Mouse (Mus musculus): ENCODE measurements at regions not wholly inside any gene's neighbourhood (a gene's known extent, or its start where the extent isn't known, plus 50 kb on each side); places are given as distances from the start of the nearest gene placed in this dataset.

DNA sequence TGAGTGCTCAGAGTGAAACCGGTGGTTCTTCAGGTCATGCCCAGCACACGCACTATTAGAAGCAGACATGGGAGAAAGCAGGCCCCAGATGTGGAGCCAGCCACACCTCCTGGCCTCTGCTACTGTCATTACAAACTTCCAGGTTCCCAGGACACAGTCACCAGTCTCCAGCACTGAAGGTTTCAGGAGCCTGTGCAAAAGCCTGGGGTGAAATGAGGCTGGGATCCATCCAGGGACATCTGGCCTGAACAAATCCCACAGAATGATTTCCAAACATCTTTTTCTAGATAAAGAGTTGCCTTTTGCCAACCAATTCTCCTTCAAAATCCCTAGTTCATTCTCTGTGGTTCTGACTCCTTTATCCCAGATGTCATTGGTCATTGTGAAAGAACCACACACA is 191.1 kb downstream of the Cxcl12 start:
- Histone ChIP-seq H3K4me1 (no peaks in the 10 kb centered on the region), H3K9me3 (replicated peaks) (no peaks in the 10 kb centered on the region), H3K4me3 (no peak overlapping the region), H3K36me3 (no peaks in the 10 kb centered on the region), H3K27me3 (no peaks in the 10 kb centered on the region), H3K9ac (no peak overlapping the region), H3K4me2 (replicated peaks) (no peak overlapping the region), H3K27ac (no peak overlapping the region)
- WGBS, result 85% methylated on average over 2 of the region's 2 CpGs
- no peak for ATAC-seq (ENCODE audit: low FRiP score)

DNA sequence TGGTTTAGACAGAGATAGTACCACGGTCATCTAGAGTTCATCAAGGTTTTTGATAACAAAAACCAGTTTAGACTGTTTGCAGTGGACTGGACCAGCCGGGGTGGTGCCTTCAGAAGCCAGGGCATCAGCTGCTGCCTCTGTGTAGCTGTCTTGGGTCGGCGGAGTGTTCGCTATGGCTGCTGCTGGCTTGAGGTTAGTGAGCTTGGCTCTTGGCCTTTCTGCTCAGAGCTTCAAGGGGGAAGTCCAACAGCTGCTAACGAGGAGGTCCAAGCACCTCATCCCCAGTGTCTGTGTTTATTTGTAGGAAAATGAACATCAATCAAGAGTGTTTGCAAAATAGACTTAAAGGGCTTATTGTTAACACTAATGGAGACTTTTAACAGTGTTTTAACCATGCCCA is 198.2 kb downstream of the Cxcl12 start:
- H3K9me3 ChIP-seq (replicated peaks), result no peaks in the 10 kb centered on the region
- ATAC-seq (ENCODE audit: low FRiP score), result no peak
- H3K9ac ChIP-seq, result no peak overlapping the region
- H3K36me3 ChIP-seq, result no peaks in the 10 kb centered on the region
- H3K4me1 ChIP-seq, result no peaks in the 10 kb centered on the region
- H3K4me3 ChIP-seq, result no peak overlapping the region
- H3K27me3 ChIP-seq, result no peaks in the 10 kb centered on the region
- no peak overlapping the region for H3K4me2 ChIP-seq (replicated peaks)
- no peak overlapping the region for H3K27ac ChIP-seq
- WGBS, result 91% methylated on average over 6 of the region's 6 CpGs

DNA sequence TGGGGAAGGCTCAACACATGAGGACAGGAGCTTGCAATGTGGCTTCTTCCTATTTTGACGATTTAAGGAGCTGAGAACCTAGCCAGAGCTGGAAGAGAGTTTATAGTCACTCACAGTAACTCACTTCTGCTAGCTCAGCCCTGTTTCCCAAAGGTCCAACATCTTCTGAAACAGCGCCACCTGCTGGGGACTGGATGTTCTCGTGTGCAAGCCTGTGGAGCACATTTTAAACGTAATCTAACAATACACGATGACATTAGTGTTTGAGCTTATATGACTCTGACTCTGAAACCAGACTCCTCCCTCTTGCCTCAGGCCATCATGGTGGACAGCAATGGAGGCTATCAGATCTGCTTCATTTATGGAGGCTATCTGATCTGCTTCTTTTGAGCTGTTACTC is 207.7 kb downstream of the Cxcl12 start:
- peaks cover 6% of the 10 kb centered on the region; the same call in 1 of the 2 replicates for H3K9me3 ChIP-seq (replicated peaks)
- 93% methylated on average over 5 of the region's 5 CpGs for WGBS
- H3K9ac ChIP-seq, result no peak overlapping the region
- no peak overlapping the region for H3K4me2 ChIP-seq (replicated peaks)
- ATAC-seq (ENCODE audit: low FRiP score), result no peak
- H3K36me3 ChIP-seq, result no peaks in the 10 kb centered on the region
- no peak overlapping the region for H3K4me3 ChIP-seq
- no peak overlapping the region for H3K27ac ChIP-seq
- H3K27me3 ChIP-seq, result no peaks in the 10 kb centered on the region
- H3K4me1 ChIP-seq, result no peaks in the 10 kb centered on the region

DNA sequence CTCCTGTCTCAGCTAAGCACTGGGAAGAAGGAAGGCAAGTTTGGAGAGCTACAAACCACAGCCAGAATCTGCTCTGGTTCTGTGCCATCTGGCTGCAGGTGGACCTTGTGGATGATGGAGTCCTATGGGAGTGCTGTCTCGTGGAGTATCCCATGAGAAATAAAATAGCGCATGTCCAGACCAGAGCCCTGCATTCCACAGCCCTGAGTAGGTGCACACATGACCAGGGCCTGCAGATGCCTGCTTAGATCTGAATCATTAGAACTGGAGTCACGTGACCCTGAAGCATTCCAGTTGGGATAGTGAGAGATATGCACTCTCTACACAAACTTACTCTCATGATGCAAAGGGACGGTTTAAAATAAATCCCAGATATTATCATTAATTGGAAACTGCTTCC is 211.6 kb downstream of the Cxcl12 start:
- H3K4me1 ChIP-seq, result no peaks in the 10 kb centered on the region
- WGBS, result 81% methylated on average over 4 of the region's 4 CpGs
- H3K4me3 ChIP-seq, result no peak overlapping the region
- H3K27me3 ChIP-seq, result no peaks in the 10 kb centered on the region
- ATAC-seq (ENCODE audit: low FRiP score), result no peak
- no peaks in the 10 kb centered on the region for H3K36me3 ChIP-seq
- no peak overlapping the region for H3K27ac ChIP-seq
- H3K9me3 ChIP-seq (replicated peaks), result peaks cover 6% of the 10 kb centered on the region; the same call in 1 of the 2 replicates
- no peak overlapping the region for H3K4me2 ChIP-seq (replicated peaks)
- no peak overlapping the region for H3K9ac ChIP-seq

DNA sequence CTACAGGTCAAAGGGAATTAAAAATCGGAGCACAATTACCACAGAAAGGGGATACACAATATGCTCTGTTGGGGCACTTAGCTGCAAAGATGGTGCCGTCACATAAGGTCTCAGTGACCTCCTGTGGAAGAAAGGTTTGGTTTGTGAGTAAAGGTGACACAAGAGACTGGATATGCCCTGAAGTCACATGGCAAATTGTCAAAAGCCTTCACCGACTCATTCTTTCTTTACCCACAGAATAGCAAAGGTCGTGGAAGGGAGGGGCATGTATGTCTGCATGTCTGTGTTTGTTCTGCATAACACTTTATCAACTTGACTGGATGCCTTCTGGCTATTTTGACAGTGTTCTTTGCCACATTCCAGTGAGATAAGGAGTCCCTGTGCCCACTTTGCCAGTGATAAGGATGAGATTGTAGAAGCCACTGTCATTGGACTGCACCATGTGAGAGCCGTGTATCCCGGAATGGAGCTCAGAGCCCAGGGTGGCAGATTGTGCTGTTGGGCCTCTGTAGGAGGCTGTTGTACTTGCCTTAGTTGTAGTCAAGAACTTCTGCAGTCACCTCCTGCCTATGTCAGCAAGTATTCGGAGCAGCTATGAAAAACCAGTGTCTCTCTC is 222.0 kb downstream of the Cxcl12 start:
- Histone ChIP-seq H3K27me3 (no peaks in the 10 kb centered on the region), H3K4me3 (no peak overlapping the region), H3K9ac (no peak overlapping the region), H3K27ac (no peak overlapping the region), H3K36me3 (no peaks in the 10 kb centered on the region), H3K4me2 (replicated peaks) (no peak overlapping the region), H3K4me1 (no peaks in the 10 kb centered on the region), H3K9me3 (replicated peaks) (no peaks in the 10 kb centered on the region)
- ATAC-seq (ENCODE audit: low FRiP score), result no peak
- WGBS, result 83% methylated on average over 7 of the region's 7 CpGs

DNA sequence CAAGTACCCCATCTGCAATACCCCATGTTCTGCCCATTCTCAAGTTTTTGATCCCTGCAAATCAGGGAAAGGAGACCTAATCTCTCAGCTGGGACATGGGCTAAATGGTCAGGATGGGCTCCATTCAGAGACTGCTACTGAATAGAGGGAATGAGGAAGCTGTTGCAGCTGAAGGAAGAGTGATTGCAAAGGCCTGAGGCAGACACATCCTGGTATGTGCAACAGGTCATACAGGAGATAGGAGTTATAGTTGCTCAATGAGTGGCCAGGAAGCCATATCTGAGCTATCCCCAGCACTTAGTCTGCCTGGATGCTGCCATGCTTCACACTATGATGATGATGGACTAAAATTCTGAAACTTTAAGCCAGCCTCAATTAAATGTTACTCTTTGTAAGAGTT is 225.1 kb downstream of the Cxcl12 start:
- no peak overlapping the region for H3K4me3 ChIP-seq
- H3K4me1 ChIP-seq, result no peaks in the 10 kb centered on the region
- H3K27me3 ChIP-seq, result no peaks in the 10 kb centered on the region
- H3K9me3 ChIP-seq (replicated peaks), result no peaks in the 10 kb centered on the region
- ATAC-seq (ENCODE audit: low FRiP score), result no peak
- no peak overlapping the region for H3K4me2 ChIP-seq (replicated peaks)
- H3K27ac ChIP-seq, result no peak overlapping the region
- H3K36me3 ChIP-seq, result no peaks in the 10 kb centered on the region
- no peak overlapping the region for H3K9ac ChIP-seq

DNA sequence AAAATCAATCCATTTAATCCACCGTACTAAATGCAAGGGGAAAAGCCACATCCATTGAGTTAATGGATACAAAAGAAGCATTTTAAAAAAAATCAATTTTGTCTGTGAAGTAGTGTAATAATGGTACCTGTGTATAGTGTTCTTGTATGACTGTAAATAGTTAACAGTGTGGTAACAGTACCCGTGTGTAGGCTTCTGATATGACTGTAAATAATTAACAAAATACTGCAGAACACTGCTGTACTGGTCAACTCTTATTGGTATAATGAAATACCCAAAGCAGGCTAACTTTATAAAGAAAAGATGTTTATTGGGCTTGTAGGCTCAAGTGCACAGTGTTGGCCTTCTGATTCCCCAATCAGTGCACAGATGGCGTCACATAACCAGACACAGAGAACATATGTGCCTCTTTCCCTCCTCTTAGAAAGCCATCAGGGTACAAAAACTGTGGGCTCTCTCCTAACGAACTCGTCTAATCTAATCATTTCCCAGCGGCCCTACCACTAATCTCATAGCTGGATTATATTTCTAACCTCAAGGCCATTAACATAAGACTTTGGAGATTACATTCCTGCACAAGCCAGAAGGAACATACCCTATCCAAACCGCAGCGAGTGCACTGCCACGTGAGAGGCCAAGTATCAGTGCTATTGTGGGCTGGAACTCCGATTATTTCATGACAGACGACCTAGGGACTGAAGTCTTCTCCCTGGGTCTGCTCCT is 237.4 kb downstream of the Cxcl12 start:
- Histone ChIP-seq H3K36me3 (no peaks in the 10 kb centered on the region), H3K9me3 (replicated peaks) (no peaks in the 10 kb centered on the region), H3K27ac (no peak overlapping the region), H3K4me1 (peaks cover 6% of the 10 kb centered on the region; the same call in 1 of the 2 replicates), H3K9ac (no peak overlapping the region), H3K27me3 (no peaks in the 10 kb centered on the region; the same call in 1 of the 2 replicates), H3K4me2 (replicated peaks) (no peak overlapping the region), H3K4me3 (no peak overlapping the region)
- no peak for ATAC-seq (ENCODE audit: low FRiP score)
- 88% methylated on average over 11 of the region's 11 CpGs for WGBS

DNA sequence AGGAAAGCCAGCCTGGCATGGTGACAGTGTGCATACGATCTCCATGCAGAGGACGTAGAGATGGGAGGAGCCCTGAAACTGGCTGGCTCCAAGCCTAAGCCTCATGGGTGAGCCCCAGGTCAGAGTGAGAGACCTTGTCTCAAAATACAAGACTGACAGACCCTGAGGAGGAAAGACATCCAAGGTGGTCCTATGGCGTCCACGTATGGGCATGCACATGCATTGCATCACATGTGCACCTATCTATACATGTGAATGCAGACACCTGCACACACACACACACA is 237.9 kb downstream of the Cxcl12 start:
- no peak overlapping the region for H3K4me2 ChIP-seq (replicated peaks)
- H3K9ac ChIP-seq, result no peak overlapping the region
- no peak overlapping the region for H3K27ac ChIP-seq
- H3K4me3 ChIP-seq, result no peak overlapping the region
- WGBS, result 80% methylated on average over 4 of the region's 4 CpGs
- peaks cover 6% of the 10 kb centered on the region; the same call in 1 of the 2 replicates for H3K4me1 ChIP-seq
- H3K27me3 ChIP-seq, result no peaks in the 10 kb centered on the region; the same call in 1 of the 2 replicates
- ATAC-seq (ENCODE audit: low FRiP score), result no peak
- no peaks in the 10 kb centered on the region for H3K9me3 ChIP-seq (replicated peaks)
- no peaks in the 10 kb centered on the region for H3K36me3 ChIP-seq

DNA sequence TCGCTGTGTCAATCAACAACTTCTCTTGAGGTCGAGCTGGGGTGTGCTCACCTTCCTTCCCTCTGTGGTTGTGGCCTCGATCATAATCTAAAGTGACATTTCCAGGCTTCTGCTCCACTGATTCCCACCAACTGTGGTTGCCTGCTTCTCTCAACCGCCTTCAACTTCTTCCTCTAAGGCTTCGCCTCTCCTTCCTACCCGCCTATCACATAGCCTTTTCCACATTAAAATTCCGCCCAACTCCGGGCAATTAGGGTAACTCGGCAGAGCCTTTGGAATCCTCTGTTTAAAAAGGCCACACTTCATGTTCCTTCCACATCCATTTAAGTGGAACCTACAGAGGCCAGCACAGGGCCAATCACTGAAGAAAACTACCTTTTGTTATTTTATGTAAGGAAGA is 238.4 kb downstream of the Cxcl12 start:
- Histone ChIP-seq H3K4me2 (replicated peaks) (no peak overlapping the region), H3K9ac (no peak overlapping the region), H3K4me1 (peaks cover 6% of the 10 kb centered on the region; the same call in 1 of the 2 replicates), H3K27me3 (no peaks in the 10 kb centered on the region; the same call in 1 of the 2 replicates), H3K4me3 (no peak overlapping the region), H3K9me3 (replicated peaks) (no peaks in the 10 kb centered on the region), H3K27ac (no peak overlapping the region), H3K36me3 (no peaks in the 10 kb centered on the region)
- no peak for ATAC-seq (ENCODE audit: low FRiP score)
- 62% methylated on average over 9 of the region's 9 CpGs for WGBS

DNA sequence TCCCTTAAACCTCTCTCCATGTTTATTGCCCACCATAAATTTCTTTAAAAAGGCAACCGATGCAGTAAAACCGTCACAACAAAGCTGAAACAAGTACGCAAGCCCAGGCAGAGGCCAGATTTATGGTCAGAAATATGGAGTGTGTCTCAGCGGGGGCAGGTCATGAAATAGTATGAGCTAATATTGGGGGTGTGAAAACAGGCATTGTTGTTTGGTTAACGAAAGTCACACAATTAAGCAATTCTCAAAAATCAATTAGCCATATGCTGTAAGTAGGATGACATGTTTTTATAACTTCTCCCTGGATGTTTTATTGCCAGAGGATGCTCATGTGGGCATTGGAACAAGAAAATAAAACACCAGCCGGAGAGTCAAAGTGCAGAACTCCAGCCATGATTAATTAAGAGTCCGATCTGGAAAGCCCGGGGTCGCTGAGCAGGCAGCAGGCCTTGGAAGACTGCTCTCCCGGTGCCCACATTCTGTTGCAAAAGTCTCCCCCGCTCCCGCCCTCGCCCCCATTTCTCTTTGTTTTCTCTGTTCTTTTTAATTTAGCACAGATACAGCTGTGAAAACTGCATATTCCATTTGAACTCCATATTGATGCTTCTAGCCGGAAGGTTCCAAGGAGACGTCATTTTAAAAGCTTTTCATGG is 239.0 kb downstream of the Cxcl12 start:
- ATAC-seq (ENCODE audit: low FRiP score), result no peak

DNA sequence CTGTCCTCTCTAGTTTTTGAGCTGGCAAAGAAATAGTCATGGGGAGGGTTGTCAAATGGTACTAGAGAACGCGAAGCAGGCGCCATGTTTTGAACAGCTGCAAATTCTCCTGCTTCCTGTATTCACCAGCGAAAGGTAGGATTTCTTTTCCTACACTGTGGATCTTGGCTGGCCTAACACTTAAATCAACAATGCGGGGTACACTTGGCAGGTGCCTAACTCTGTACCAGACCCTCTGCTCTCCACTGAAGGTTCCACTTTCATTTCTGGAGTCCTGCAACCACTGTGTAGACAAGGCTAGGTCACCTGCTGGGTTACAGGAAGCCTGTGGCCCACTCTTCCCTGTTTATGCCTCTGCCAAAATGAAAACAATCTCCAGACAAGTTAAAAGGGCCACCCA is 239.6 kb downstream of the Cxcl12 start:
- ATAC-seq (ENCODE audit: low FRiP score), result no peak
- Histone ChIP-seq H3K27ac (no peak overlapping the region), H3K9ac (no peak overlapping the region), H3K9me3 (replicated peaks) (no peaks in the 10 kb centered on the region), H3K36me3 (no peaks in the 10 kb centered on the region), H3K4me1 (peaks cover 6% of the 10 kb centered on the region; the same call in 1 of the 2 replicates), H3K27me3 (no peaks in the 10 kb centered on the region; the same call in 1 of the 2 replicates), H3K4me2 (replicated peaks) (no peak overlapping the region), H3K4me3 (no peak overlapping the region)
- WGBS, result 79% methylated on average over 5 of the region's 5 CpGs

More for the DNA sequence above, 239.0 kb downstream of the Cxcl12 start:
- Histone ChIP-seq H3K4me3 (no peak overlapping the region), H3K4me1 (peaks cover 6% of the 10 kb centered on the region; the same call in 1 of the 2 replicates), H3K4me2 (replicated peaks) (no peak overlapping the region), H3K36me3 (no peaks in the 10 kb centered on the region), H3K9me3 (replicated peaks) (no peaks in the 10 kb centered on the region), H3K9ac (no peak overlapping the region), H3K27ac (no peak overlapping the region; the same call in 1 of the 2 replicates), H3K27me3 (no peaks in the 10 kb centered on the region; the same call in 1 of the 2 replicates)
- WGBS, result 59% methylated on average over 15 of the region's 15 CpGs

DNA sequence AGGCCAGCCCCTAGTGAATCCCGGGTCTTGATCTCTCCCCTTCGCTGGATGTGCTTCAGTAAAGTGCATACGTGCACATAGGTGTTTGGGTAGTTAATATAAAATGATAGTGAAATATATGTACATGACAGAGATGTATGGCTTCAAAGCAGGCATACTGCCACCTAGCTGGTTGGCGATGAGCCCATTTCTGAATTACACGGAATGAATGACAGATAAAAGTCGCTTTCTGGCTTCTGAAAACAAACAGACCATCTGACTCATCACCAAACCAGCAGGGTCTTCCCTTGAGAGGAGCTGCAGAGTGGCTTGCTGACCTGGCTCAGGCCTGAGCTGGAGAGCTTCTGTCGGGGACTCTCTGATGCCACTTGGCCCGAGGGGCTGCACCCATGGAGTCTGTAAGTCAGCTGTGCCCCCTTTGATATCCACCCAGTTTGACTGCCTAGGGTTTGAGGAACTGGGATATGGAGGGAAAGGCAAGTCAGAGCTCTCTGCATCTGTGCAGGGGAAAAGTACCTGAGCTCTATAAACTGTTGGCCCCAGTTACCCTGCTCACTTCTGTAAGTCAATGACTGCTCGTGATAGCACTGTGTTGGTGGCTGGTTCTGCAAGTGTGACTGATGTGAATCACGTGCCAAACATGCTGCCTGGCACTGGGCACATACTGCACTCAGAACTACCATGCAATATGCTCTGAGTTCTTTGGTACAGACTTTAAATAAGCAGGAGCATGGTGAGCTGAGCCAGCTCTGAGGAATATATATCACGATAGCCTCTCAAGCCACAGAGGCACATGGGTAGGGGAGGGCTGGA is 240.8 kb downstream of the Cxcl12 start:
- H3K9me3 ChIP-seq (replicated peaks), result no peaks in the 10 kb centered on the region
- H3K4me3 ChIP-seq, result no peak overlapping the region
- no peak overlapping the region for H3K9ac ChIP-seq
- peaks cover 6% of the 10 kb centered on the region; the same call in 1 of the 2 replicates for H3K4me1 ChIP-seq
- no peak overlapping the region for H3K27ac ChIP-seq
- H3K4me2 ChIP-seq (replicated peaks), result no peak overlapping the region
- H3K36me3 ChIP-seq, result no peaks in the 10 kb centered on the region
- no peaks in the 10 kb centered on the region; the same call in 1 of the 2 replicates for H3K27me3 ChIP-seq
- WGBS, result 75% methylated on average over 11 of the region's 11 CpGs
- no peak for ATAC-seq (ENCODE audit: low FRiP score)

Measured in hindbrain, embryonic 12.5 days (tissue).